Mouse (Mus musculus): ENCODE measurements at regions not wholly inside any gene's neighbourhood (a gene's known extent, or its start where the extent isn't known, plus 50 kb on each side); places are given as distances from the start of the nearest gene placed in this dataset.

- TF ChIP-seq CTCF (IDR thresholded peaks at IDR 0.05; ENCODE audit: extremely low read depth, insufficient read depth, low read length), result no peak
- TF ChIP-seq POLR2A (IDR thresholded peaks at IDR 0.05; ENCODE audit: extremely low read depth, insufficient read depth, low read length), result no peak
These were observed 469.2 kb upstream of the Jarid2 start for GRCm38 (mm10) chr13:44260039-44260438.
